Mouse (Mus musculus): ENCODE measurements around the gene Ccsap. TPM values are rescaled to one million over a fixed set of nuclear protein-coding genes. Genes with fewer than 3 reads are reported as not detected.

Ccsap gene
- 1 to 10 TPM; 2.2 to 3.3 (median 2.3) TPM for total RNA-seq (2022)

DNA sequence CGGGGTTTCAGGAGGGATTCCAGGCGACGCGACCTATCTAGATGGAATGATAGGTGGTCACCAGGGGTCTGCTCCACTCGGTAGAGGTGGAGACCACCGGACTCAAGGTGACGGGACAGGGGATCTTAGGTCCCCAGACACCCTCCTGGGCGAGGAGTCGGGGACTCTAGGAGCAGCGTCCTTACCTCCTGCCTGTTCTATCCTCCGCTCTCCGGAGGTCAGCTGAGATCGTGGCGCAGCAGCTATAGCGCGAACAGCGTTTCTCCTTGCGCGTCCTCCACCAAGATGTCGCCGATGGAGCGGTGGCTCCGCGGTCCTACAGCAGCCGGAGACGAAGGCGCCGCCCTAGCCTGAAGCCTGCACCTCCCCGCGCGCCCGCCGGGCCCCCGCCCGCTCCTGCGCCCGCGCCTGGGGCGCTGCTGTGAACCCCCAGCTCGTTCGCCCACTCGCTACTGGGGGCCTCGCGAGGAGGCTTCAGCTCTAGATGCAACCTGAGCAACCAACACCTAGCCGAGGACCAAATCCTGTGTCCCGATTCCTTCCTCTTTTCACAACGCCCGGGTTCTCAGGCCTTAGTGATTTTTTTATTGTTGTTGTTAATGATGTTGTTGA lies at the start of gene Ccsap:
Ccsap (minus strand) TSS at position 562 of the 612 bp plus-strand sequence.
- no peak for DNase-seq

GRCm38 (mm10) chr8:123907604-123908003 lies 47.6 kb upstream of the Ccsap start:
- DNase-seq: no peak

DNA sequence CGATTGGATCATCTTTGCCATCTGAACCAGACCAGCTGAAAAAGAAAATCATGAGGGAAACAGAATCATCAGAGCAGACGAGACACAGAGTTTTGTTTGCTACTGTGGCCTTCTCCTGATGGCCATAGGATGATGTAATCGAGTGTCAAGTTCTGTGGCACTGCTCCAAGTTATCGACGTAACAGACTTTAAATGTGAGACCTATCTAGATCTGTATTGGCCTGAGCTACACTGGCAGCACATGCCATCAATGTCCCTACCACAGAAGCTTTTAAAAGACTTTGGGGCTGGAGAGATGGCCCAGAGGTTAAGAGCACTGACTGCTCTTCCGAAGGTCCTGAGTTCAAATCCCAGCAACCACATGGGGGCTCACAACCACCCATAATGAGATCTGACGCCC lies 42.6 kb upstream of the Ccsap start:
- peak; percentile 38 for DNase-seq

- no peak for DNase-seq
Measured at GRCm38 (mm10) chr8:123899366-123899765, 39.4 kb upstream of the Ccsap start.

- no peak for DNase-seq
Measured at GRCm38 (mm10) chr8:123898576-123898975, 38.6 kb upstream of the Ccsap start.

- DNase-seq: no peak
Measured at GRCm38 (mm10) chr8:123896774-123897173, 36.8 kb upstream of the Ccsap start.

GRCm38 (mm10) chr8:123896366-123896761 lies 36.4 kb upstream of the Ccsap start:
- DNase-seq: no peak

GRCm38 (mm10) chr8:123895680-123896365 lies 35.8 kb upstream of the Ccsap start:
- no peak for DNase-seq

DNA sequence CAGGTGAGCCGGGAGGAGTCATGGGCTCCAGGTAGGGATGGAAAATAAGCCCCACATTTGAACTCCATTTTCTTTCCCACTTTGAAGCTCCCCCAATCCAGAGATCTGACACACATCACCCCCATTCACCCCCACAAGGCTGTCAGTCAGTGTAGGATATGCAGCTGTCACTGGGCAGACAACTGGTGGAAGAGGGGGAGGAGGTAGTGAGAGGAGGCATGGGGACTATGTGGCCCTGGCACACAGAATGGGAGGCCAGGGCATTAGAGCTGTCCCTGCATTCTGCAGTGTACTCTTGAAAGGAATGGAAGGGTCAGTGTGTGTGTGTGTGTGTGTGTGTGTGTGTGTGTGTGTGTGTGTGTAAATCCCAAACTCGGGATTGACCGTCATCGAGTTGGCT lies 35.2 kb upstream of the Ccsap start:
- DNase-seq: no peak

- DNase-seq: no peak
Measured at GRCm38 (mm10) chr8:123894502-123895097, 34.6 kb upstream of the Ccsap start, which contains the start of gene Acta1. Gene Acta1, minus strand, starts transcription at chr8:123894751.

DNA sequence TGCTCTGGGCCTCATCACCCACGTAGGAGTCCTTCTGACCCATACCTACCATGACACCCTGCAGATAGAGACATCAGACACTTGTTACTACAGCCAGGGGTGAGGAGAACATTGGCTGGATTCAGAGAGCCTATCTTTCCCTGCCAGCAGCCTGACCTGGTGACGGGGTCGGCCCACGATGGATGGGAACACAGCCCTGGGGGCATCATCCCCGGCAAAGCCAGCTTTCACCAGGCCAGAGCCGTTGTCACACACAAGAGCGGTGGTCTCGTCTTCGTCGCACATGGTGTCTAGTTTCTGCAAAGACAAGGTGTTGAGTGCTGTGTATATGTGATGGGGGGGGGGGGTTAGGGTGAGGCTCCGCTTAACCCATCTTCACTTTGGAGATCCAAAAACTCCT lies 33.4 kb upstream of the Ccsap start:
- no peak for DNase-seq

- no peak for DNase-seq
Measured at GRCm38 (mm10) chr8:123892586-123893155, 32.7 kb upstream of the Ccsap start.

GRCm38 (mm10) chr8:123891883-123892585 lies 32.0 kb upstream of the Ccsap start:
- DNase-seq: no peak

- DNase-seq: no peak
Measured at GRCm38 (mm10) chr8:123891271-123891670, 31.3 kb upstream of the Ccsap start.

GRCm38 (mm10) chr8:123889797-123890196 lies 29.8 kb upstream of the Ccsap start:
- no peak for DNase-seq

DNA sequence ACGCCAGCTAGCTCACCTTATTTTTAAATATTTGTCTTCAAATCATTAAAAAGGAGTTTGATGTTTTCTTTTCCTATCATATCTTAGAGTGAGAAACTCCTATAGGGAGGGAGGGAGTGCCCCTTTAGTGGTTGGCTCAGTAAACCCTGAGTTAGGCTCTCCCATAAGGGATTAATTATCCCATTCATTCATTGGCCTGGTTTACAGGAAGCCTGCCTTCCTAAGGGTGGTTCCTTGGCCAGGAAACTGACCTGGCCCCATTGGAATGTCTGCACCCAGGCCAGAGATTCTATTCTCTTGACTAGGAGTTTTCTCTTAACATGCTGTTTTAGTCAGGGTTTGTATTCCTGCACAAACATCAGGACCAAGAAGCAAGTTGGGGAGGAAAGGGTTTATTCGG lies 27.9 kb upstream of the Ccsap start:
- DNase-seq: no peak

DNA sequence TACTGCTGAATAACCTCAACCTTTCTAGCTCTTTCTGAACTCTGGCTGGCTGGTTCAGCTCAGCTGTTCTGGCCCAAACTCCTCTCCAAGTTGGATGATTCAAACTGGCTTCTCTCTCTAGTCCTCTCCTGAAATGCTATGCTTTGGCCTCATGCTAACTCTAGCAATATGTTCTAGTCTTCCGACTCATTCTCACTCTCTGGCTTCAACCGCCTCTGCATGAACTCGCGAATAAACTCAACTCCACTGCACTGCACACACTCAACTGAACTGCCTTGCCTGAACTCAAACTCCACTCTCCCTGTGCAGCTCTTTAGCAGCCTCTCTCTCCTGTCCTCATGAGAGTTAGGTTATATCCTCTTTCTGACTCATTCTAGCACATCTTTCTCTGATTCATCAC lies 27.2 kb upstream of the Ccsap start:
- DNase-seq: no peak

- DNase-seq: no peak
Measured at GRCm38 (mm10) chr8:123884721-123885565, 24.9 kb upstream of the Ccsap start.

DNA sequence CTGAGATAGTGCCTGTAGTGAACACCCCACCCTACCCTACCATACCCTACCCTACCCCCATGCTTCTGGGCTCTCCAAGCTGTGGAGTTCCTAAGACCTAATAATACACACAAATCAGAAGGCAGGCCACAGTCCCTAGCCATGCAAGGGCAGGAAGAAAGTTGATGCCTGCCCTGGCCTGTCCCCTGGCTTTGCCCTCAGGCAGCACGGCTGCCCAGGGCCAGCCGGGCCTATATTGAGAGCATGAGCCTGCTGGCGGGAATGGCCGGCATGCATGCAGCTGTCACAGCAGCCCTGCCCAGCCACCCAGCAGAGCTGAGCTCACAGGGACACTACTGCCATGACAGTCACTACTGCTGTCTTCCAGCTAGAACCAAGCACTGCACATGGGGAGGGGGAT lies 23.1 kb upstream of the Ccsap start:
- DNase-seq: no peak

GRCm38 (mm10) chr8:123882412-123882811 lies 22.4 kb upstream of the Ccsap start:
- no peak for DNase-seq

- DNase-seq: no peak
Measured at GRCm38 (mm10) chr8:123880821-123881350, 20.9 kb upstream of the Ccsap start.

GRCm38 (mm10) chr8:123880271-123880670 lies 20.3 kb upstream of the Ccsap start:
- DNase-seq: no peak
